Mouse (Mus musculus): Measurements from ENCODE around the gene Cdh6.

DNA sequence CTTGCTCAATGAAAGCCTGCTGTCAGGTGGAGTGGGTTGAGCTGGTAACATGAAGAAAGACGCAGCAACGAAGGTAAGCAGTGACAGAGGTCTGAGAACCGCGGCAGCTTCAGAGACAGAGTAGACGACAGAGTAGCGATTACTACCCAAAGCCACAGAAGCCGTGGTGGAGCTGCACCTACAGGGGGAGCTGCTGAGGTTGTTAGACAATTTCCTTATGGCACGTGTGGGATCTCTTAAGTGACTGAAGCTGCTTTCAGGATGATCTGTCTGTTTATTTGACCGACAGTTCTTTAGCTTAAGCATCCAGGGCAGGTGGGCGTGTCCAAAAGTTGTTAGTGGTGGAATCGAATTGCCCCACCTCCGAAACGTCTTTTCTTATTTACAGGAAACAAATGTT, 167.5 kb downstream of the Cdh6 start:
- TF ChIP-seq CTCF (IDR thresholded peaks at IDR 0.05; ENCODE audit: extremely low read depth, insufficient read depth, low read length) (no peak), POLR2A (IDR thresholded peaks at IDR 0.05; ENCODE audit: extremely low read depth, insufficient read depth, low read length) (no peak)
